Mouse (Mus musculus) frontal cortex, postnatal 10 days (tissue): ENCODE measurements around the gene Trmt112.
A peak's percentile ranks its signal among the peaks of the same experiment; 100 is the strongest.
"Not testable (repeated sequence)": the region's sequence is repeated elsewhere in the genome, so short reads cannot be mapped to it uniquely, and the experiment has no call there.

ENCODE experiments used
- DNase-seq, 2 experiments: peaks; one replicate each; pipeline ENCODE4 v3.0.0; 2022; ENCODE audit warnings: low spot score in 2 of 2, mixed read lengths in 1 of 2

Gene Trmt112

DNA sequence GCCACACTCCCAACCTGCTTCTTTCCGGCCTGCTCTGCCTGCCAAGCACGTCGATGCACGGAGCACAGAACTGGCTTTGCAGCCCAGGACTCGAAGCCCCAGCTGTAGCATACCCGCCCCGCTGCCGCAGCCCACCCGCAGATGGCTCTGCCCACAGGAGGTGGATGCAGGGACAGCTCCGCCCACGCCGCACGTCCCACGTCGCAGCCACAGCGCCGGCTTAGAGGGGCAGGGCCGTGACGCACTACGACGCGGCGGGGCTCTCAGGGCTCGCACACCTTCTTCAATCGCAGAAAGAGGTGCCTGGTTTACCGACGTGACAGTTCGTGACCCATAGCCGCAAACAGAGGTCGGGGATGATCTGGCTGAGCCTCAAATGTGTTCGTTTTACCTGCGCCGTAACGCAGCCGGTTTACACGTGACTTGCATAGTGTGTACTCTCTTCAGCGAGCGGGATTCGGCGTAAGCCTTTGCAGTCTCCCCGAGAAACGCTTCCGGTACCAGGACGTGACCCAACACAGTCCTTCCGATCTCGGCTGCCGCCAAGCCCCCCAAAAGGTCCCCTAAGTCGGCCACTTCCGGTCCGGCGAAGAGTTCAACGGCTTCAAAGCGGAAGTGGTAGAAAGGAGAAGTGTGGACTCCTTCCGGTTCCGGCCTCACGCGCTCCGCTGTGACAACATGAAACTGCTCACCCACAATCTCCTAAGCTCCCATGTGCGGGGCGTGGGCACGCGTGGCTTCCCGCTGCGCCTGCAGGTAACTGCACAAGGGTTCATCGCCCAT, at the start of gene Trmt112, which contains the start of gene Prdx5:
Gene Trmt112, plus strand, starts transcription at position 192 of the 783 bp plus-strand sequence.
Gene Prdx5, minus strand, starts transcription at position 600 of the 783 bp plus-strand sequence.
- DNase-seq, result peak; percentile 91

DNA sequence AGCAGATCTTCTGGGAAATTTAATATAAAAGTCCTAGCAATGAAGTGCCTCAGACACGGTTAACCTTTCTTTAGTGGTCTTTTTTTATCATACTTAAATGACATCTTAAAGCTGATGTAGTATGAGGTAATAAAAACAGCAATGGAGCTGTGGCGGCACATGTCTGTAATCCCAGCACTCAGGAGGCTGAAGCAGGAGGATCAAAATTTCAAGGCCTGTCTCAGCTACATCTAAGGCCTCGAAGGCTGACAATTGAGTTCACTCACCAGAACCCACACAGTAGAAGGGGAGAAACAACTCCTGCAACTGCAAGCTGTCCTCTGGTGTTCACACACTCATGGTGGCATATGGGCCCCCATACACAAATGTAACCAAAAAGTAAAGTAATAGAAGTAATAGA, 49.5 kb upstream of the Trmt112 start:
- no peak for DNase-seq

DNA sequence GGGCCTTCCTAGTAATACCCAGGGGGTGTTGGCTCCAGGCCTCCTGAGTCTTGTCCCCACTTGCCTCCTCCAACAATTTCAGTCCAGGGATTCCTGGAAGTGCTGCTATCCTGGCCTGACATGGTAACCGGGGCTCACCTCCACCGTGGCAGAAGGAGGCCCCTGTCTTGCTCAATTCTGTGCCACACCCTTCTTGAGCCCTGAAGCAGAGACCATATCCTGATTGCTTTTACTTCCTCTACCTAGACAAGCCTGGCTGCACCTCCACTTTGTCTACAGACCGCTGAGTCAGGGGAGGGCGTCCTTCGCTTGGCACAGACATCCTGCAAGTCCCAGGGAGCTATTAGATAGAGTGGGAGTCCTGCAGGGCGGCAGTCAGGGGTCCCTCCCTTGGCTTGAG, 48.8 kb upstream of the Trmt112 start:
- no peak for DNase-seq

DNA sequence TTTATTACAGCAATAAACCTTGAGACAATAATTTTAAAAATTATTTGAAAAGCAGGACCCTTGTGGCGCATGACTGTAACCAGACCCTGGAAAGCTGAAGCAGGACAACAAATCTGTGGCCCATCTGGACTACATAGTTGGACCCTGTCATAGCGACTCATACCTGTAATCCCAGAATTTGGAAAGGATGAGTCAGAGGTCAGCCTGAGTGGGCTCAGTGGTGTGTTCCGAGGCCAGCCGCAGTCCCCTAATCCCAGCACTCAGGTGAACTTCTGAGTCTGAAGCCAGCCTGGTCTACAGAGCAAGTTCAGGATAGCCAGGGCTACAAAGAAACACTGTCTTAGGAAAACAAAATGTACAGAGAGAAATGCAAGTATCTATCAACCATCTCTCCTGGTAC, 48.0 kb upstream of the Trmt112 start:
- DNase-seq, result no peak

DNA sequence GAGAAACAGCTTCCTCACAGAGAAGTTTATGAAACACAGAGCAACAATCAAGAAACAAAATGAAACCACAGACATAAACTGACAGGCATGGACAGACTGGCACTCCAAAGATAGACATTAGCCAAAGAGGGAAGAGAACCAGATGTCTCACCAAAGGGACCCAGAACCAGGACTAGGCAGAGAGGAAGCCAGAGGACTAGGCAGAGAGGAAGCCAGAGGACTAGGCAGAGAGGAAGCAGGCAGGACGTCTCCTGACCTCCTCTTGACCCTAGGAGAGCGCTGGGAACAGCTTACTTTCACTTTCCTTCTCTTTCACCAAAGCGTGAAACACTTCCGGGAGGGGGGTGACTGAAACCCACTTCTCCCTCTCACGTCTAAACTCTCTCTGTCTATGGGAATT, 40.1 kb upstream of the Trmt112 start:
- DNase-seq, result no peak

DNA sequence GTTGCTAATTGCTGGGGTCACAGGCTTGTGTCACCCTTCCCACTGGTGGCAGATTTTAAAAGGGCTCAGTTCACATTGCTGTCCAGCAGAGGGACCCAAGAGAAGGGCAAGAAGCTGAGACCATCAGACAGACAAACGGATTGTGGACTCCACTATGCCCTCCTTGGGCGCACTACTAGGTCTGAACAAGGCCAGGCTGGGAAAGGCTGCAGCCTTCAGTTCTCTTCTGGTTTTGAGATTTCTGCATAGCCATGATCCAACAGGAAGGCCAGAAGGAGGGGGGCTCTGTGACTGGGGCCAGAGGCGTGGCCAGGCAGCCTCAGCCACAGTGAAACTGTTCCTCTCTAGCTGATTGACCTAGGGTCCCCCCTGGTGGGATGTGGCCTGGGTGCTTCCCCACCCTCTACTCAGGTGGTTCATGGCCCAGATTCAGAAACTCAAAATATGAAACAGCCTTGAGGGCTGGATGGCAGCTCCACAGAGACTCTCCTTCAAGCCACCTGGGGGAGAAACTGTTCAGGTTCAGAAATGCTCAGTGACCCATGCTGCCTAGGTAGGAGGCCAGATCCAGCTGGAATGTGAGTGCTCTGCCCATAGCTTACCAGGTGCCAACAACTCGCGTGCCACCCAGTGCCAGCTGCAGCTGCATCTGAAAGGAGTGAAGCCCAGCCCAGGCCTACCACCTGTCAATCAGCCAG, 37.8 kb upstream of the Trmt112 start:
- DNase-seq, result no peak

DNA sequence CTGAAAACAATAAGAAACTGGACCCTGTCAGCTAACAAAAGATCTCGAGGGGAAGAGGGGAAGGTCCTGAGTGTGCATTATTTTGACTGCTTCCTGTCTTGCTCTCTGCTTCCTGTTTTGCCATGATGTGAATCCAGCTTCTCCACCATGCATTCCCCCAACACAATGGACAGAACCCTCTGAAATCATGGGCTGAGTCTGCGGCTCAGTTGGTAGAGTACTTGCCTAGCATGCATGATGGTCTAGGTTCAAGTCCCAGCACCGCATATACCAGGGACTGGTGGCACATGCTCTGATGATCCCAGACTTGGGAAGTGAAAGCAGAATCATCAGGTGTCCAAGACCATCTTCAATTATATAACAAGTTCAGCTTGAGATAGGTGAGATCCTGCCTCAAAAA, 36.8 kb upstream of the Trmt112 start:
- no peak for DNase-seq

DNA sequence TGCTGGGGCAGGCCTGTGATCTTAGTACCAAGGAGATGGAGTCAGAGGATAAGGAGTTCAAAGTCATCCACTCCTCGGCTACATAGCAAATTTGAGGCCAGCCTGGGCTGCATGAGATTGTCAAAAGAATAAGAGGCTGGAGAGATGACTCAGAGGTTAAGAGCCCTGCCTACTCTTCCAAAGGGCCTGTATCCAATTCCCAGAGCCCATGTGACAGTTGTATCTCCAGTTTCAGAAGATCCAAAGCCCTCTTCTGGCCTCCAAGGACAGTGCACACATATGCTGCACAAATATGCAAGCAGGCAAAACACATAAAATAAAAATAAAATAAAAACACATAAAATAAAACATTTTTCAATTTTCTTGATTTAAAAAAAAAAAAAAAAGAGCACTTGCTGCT, 35.2 kb upstream of the Trmt112 start:
- DNase-seq, result no peak

DNA sequence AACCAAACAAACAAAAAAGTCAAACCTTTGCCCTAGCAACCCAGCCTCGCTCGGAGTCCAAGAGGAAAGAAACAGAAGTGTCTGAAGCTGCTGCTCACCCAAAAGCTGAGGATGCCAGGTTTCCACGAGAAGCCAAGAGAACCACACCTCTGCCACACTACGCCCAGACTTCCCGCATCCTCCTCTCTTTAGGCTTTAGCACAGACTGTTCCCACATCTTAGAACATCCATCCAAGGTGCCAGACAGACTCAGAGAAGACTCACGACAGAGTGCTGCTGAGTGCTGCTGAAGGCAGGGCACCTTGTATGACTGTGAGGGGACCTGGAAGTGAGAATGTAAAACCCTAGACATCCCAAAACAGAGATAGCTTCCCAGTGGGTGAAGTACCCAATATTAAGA, 33.7 kb upstream of the Trmt112 start:
- no peak for DNase-seq

DNA sequence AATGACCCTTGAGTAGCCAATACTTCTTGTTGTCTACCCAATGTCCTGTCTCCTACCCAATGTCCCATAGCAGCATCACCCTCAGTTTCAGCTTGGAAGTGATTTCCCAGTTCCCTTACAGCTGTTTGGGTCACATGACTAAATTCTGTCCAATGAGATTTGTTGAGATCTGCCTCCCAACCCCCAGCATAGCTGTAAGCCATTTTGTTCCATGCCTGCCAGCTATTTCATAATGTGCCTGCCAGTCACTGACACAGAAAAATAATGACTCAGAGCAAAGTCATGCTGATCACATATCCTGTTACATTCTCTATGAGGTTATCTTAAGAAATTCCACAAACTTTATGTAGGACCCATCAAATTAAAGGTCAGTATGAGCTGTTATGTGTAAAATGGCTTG, 32.7 kb upstream of the Trmt112 start:
- DNase-seq, result no peak

DNA sequence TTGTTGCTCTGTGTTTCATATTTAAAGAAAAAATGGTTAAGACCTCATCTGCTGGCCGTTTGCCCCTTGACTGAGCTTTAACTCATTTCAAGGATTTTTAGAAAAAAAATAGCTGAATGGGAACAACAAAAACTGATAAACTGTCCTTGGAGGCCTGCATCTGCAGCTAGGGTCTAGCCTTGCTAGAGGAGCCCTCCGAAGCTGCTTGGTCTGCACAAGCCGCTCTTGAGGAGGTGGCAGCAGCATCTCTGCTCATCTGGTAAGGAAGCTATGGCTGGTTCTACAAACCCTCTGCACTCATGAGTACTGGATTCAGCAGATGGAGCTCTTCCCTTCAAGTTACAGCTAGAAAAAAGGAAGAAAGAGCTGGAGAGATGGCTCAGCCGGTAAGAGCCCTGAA, 31.5 kb upstream of the Trmt112 start:
- no peak for DNase-seq

DNA sequence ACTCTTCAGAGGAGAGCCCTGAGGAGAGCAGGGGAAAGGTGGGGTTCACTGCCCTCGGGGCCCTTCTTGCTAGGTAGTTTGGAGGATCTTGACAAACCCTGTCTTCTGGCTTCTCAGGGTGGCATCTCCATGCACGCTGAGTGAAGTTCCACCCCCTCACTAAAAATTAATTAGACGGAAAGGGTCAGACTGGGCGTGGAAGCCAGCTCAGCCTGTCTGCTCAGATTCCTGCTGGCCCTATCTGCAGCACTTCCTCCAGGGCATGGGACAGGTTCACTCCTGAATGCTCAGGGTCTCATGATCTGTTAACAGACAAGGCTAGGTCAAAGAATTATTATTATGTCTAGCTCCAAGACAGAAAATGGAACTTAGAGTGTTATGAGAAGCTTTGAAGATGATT, 17.0 kb upstream of the Trmt112 start:
- no peak for DNase-seq

DNA sequence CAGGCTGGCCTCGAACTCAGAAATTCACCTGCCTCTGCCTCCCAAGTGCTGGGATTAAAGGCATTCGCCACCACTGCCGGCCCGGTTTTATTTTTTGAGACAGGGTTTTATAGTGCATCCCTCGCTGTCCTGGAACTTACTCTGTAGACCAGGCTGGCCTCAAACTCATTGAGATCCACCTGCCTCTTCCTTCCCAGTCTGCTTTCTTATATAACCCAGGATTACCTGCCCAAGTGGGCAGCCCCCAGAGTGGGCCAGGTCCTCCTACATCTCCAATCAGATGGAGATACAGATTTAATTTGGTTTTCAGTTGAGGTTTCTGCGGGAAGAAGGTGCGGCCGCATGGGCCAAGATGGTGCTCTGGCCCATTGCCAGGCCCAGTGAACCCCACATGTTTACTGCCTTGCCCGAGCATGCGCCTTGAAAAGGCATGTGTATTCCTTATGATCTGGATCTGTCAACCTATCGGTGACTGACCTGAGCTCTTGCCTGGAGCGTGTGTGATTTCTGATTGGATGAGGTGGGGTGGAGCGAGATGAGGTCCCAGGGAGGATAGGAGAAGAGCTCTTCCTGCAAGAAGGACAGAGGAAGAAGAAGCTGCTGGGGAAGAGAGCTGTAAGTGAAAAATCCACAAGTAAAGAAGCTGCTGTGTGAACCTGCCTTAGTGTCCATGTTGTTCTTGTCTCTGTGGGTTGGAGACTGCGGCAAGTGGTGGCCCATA, 15.6 kb upstream of the Trmt112 start:
- DNase-seq, result no peak

DNA sequence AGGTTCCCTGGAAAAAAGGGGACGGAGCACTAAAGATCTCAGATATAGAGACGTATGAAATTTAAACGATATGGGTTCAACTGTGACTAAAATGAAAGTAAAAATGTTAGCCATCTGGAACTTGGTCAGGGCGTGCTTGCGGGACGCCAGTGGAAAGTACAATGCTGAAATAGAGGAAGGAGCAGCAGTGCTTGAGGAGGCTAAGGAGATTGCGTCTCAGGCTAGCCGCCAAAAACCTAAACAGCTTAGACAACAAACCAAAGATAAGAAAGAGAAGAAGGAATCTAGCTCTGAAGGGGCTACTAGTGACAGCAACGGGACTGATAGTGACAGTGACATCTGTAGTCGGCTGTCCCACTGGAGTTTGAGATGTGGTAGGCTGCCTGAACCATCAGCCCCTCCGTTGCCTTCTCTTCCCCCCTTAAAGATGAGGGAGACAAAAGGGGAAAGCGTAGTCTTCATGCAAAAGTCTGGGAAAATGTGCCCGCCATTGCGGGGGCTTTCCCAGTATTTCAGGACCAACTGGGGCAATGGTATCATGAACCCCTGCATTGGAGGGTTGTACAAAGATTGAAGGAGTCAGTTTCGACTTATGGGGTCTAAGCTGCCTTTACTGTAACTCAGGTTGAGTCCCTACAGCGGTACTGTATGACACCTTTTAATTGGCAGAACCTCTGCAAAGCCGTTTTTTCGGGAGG, 13.7 kb upstream of the Trmt112 start:
- not testable (repeated sequence) for DNase-seq

DNA sequence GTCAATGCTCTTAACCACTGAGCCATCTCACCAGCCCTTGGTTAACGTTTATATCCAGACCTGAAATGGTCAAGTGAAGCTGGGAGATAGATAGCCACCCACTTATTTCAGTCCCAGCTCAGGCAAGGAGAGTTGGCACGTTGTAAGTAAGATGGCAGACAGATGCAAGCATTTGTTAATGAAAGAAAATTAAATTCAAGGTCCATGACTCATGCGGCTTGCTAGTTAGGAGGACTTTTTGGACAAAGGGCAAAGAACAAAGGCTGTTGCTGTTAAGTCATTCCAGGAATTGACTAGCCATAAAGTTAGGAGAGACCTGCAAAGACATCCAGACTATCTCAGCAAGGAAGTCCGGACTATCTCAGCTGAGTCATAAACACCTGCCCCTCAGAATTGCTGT, 9.9 kb upstream of the Trmt112 start:
- no peak for DNase-seq

DNA sequence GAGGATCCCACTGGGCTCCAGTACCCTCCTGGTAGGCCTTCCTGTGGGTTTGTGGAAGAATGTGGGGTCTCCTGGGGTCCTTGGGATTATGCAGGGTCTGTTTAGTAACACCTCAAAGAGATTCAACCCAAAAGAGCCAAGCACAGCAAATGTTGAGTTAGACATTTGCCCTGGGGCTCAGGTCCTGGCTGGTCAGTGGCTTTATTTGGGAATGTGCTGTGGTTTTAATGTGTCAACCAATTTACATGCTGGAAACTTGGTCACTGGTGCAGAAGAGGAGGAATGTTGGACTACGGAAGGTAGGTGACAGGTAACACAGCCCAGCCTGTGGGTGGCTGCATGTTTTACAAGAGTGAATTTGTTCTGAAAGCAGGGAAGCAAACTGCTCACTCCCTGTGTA, 6.5 kb upstream of the Trmt112 start:
- no peak for DNase-seq

DNA sequence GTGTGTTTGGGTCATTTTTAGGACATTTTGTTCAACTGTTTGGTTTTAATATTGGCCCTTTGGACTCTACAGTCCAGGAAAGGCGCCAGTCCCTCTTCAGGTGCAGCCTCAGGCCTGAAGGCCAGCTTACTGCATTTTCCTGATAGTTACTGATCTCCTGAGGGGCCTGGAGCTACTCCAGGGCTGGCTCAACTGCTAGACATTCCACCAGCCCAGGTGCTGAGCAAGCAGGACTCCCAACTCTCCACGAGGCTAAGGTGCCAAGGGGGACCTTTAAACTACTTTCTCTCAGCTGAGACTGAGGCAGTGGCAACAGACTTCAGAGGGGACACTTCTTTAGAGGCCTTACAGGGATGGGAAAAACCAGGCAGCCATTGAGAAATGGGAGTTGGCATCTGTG, 4.7 kb upstream of the Trmt112 start:
- no peak for DNase-seq

DNA sequence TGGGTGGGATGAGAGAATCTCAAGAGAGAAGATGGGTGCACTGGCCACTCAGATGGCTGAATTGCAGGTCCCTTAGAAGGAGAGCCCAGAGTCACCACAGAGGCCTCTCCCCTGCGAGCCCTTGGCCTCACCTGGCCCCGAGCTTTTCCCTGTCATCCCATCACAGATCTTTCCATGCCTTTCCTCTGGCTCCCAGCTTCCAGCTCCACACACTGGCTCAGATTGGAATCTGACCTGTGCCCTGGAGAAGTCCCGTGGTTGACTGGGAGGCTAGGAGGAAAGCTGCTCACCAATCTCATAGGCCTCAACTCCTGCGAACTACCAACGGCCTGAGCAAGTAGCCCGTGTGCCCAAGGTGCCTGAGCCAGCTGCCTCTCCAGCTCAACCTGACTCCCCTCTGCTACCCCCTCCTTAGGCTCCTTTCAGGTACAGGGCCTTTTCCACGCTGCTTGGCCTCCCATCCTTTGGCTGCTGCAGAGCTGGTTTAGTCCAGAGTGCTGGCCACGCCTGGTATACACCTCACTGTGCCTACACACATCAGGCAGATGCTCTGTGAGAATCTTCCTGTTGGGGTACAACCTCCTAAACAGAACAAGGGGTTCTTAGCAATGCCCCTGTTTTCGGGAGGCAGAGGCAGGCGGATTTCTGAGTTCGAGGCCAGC, 3.9 kb upstream of the Trmt112 start:
- no peak for DNase-seq

DNA sequence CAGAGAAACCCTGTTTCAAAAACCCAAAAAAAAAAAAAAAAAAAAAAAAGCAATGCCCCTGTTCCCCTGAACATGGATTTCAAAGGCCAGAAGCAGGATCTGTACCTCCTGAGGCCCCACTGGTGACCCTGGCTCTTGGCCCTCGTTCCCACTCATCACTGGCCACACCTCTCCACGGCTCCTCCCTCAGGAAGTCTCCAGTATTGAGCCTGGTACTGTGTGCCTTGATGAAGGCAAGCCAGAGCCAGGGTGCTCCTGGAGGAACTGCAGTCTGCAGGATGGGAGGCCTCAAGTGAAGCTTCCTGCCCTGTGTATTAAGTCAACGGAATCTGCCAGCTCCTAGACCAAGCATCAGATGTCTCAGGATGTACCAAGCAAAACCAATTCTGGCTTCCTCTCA, 3.3 kb upstream of the Trmt112 start:
- DNase-seq, result no peak

DNA sequence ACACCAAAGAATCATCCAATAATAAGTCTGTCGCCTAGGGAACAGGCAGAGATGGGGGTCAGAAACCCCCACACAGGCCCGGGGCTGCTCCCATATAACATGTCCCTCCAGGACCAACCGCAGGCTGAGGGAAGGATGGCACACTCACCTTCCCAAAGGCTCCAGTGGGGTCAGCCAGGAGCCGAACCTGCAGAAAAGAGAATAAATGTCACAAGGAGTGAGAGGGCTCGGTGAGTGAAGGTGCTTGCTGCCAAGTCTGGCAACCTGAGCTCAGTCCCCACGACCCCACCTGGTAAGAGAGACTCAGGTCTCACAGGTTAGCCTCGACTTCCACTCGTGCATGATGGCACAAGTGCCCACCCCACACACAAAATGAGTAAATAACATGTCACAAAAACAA, 2.4 kb upstream of the Trmt112 start:
- DNase-seq, result no peak

DNA sequence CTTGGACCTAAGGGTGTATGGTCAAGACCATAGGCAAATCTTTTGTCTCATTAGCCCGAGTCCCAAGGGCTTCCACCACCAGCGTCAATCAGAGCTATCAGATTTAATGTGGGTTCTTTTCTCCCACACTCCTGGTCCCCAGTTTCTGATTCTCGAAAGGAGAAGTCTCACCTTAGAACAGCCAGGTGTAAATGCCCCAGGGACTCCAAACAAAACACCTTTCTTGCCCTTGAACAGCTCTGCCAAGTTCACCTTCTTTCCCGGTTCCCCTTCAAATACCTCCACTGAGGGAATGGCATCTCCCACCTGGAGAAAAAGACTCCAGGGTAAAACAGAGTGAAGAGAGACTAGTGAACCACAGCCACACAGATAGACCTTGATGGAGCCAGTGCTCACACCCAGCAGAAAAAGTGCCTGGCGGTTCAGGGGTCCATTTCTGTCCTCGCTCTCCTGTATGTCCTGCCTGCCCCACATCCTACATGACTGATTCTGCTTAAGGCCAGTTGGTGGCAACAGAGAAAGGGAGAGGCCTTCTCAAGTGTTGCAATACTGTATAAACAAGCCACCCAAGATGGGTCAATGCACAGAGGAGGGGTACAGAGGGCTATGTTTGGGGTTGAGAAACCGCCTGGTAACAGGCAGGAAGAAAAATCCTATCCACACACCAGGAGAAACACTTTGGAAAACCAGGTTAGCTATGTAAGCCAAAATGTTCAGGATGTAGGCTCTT, 1.5 kb upstream of the Trmt112 start:
- no peak for DNase-seq
